Mouse (Mus musculus) lung, postnatal 10 days (tissue): Measurements from ENCODE around the gene Cep295.
"Not testable (repeated sequence)": the region's sequence is repeated elsewhere in the genome, so short reads cannot be mapped to it uniquely, and the experiment has no call there.

ENCODE experiments used
- DNase-seq: peaks from one replicate; pipeline ENCODE4 v3.0.0; 2021

Cep295 gene

DNA sequence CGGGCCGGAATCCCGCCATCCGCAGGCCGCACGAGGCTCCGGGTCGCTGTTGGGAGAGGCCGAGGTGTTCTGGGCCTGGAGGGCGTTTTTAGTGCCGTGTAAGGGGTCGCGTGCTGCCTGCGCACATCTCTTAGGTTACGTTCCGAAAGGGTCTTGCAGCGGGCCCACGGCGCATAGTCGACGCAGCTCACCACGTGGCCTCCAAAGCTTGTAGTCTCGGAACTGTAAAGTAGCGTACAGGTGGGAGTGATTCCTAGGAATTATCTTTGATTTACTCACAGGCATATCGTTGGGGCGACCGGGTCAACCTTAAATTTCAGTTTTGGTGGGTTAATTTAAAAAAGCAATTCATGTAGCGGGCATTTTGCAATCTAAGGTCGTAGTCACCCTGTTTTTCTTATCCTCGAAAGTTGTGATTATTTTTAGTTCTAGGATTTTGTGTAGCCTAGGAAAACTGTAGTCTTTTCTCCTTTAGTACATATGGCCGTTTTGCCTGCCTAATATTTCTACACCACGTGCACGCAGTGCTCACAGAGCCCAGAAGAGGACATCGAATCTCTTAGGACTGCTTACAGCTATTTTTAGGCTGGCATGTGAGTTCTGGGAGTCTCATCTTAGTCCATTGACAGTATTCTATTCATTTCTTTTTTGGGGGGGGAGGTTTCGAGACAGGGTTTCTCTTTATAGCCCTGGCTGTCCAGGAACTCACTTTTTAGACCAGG is 51.0 kb downstream of the Cep295 start, which contains the start of gene 4931406C07Rik:
TSS of gene 4931406C07Rik (minus strand) at position 51 of the 722 bp plus-strand sequence.
- DNase-seq, result peak; percentile 8

DNA sequence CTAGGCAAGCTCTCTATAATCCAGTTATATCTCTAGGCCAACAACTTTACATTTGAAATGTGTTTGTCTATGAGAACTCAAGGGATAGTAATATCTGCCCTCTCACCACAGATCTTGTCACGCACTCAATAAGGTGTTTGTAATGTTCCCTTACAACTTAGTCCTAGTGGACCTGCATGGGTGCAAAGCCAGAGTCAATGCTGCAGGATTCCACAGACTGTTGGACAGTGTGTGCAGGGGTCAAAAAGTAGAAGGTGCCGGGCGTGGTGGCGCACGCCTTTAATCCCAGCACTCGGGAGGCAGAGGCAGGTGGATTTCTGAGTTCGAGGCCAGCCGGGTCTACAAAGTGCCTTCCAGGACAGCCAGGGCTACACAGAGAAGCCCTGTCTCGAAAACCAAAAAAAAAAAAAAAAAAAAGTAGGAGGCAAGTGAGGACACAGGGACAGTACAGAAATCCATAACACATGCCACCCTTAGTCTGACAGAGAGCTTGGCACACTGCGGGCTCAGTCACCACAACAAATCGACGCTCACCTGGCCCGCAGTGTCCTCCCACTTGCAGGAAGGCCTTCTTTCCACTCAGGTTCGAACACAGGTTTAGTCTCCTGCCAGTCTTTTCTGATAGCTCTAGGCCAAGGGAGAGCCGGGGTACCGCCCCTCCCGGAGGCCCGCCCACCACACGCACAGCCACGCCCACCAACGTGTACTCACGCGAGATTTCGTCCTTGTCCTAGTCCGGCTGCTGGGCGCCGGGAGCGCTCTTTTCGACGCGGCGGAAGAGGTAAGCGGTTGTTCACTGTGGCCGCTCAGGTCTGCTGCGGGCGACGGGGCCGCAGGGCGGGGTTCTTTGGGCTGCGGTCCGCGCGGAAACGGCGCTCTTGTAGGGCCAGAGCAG is 51.8 kb downstream of the Cep295 start, which contains the start of gene Taf1d:
TSS of gene Taf1d (plus strand) at position 712 of the 895 bp plus-strand sequence.
- peak; percentile 99 for DNase-seq

DNA sequence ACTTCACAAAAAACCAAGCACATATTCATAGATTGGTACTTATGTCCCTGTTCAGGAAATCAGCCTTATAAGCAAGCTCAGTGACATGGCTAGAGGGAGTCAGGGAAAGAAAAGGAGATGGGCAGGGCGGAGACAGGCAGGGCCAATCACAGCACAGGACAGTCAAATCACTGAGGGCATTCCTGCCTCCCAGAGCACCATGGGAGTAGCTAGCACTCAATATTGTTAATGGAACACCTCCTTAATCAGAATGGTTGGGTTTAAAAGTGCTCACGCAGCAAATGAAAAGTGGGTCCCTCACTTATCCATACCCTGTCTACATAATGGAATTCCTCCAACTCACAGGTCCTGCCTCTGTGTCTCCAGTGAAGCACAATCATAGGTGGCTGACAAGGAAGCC is 54.7 kb downstream of the Cep295 start:
- no peak for DNase-seq

DNA sequence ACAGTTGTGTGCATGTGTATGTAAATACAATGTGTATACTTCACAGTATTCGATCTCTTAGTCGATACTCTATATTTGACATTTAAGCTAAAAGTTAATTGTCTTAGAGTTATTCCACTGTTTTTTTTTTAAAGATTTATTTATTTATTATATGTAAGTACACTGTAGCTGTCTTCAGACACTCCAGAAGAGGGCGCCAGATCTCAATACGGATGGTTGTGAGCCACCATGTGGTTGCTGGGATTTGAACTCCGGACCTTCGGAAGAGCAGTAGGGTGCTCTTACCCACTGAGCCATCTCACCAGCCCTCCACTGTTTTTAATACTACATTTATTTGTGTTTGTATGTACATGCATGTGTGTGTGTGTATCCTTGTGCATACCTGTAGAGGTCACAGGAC is 55.6 kb downstream of the Cep295 start:
- not testable (repeated sequence) for DNase-seq

DNA sequence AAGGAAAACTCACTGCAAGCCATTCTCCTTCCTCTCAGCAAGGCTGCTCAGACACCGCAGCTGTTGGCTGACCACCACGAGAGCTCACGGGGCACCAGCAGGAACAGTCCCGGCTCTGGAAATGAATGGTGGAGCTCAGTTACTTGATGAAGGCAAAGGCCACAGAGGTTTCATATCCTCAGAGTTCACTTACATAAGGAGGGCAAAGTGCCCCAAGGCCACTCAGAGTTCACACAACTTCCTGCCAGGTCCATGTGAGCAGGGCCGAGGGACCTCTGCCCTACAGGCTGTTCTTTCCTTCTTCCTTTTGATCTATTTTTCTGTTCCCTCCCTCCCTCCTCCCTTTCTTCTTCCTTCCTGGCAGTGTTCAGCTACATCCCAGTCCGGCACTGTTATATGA is 56.2 kb downstream of the Cep295 start:
- DNase-seq, result peak; percentile 63

DNA sequence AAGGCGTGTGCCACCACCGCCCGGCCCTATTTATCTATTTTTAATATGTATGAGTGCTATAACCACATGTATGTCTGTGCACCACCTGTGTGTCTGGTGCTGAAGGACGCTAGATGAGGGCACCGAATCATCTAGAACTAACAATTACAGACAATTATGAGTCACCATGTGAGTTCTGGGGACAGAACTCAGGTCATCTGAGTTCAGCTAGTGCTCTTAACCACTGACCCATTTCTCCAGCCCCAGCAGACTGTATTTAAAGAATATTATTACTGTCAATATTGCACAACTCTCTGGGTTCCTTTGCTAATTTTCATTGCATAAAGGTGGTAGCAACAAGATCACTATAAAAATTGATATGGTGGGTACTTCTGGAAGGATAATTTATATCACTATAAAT is 57.5 kb downstream of the Cep295 start:
- DNase-seq, result no peak

DNA sequence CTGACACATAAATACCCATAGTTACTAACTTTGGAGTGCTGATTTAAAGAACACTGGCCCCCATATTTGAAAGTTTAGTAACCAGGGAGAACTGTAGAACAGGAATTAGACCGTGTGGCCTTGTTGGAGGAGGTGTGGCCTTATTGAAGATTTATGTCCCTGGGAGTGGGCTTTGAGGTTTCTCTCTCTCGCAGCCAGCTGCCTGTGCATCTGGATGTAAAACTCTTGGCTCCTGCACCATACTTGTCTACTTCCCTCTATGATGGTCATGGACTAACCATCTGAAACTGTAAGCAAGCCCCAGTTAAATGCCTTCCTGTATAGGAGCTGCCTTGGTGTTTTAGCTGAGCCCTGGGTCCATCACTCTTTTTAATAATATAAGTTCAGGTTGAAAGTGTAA is 59.1 kb downstream of the Cep295 start:
- no peak for DNase-seq

DNA sequence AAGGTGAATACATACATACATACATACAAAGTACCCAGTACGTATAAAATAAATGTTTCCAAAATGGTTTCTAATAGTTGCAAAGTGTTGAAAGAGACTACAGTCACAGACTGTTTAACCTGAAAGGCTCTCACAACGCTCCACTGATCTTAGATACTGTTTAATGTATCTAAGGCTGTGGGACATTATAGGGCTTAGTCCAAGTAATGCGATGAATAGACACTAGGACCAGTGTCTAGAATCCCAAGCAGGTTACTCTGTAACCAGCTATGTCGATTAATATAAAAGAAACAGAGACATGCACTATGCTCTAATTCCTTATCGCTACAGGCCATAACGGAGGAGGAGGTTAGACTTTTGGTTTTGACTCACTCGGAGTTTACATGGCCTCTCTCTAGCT is 60.5 kb downstream of the Cep295 start:
- DNase-seq, result no peak

DNA sequence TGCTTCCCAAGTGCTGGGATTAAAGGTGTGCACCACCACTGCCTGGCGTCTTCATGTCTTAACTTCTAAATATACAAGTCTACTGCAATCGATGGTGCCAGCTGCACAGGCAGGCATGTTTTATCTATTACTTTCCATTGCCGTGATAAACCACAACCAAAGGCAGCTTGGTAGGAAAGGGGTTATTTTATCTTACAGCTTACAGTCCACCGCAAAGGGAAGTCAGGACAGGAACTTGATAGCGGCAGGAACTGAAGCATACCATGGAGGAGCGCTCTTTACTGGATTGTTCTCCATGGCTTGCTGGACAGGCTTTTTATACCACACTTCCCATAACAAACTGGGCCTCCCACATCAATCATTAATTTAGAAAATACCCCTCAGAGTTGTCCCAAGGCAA is 68.3 kb downstream of the Cep295 start:
- no peak for DNase-seq

DNA sequence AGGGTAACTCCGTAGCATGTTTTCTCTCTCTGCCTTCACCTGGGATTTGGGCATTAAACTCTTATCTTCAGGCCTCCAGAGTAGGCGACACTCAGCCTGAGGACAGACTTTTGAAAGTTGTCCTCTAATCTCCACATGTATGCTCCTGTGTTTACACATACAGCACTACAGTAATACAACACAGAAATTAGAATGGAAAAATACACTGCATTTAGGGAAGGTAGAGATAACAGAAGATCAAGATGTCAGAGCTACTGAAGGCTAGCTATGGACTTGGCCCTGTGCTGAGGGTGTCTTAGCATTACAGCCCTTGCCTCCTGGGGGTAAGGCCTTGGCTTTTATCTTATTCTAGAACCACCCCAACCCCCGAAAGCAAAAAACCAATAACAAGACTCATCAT is 69.2 kb downstream of the Cep295 start:
- no peak for DNase-seq

DNA sequence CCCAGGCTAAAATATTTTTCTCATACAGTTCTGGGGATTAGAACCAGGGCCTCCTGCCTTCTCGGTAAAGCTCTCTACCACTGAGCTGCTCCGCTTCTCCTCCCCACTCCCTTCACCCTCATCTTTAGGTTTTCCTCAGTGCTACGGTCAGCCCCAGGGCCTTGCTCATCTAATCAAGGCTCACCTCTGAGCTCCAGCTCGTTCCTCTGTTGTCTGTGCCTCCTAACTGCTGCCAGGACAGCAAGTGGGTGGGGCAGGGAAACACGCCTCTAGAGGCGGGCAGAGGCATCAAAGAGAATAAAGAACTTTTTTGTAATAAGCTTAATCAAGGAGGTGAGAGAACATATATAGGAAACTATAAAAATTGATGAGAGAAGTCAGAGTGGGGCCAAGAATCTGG is 69.7 kb downstream of the Cep295 start:
- DNase-seq, result no peak

DNA sequence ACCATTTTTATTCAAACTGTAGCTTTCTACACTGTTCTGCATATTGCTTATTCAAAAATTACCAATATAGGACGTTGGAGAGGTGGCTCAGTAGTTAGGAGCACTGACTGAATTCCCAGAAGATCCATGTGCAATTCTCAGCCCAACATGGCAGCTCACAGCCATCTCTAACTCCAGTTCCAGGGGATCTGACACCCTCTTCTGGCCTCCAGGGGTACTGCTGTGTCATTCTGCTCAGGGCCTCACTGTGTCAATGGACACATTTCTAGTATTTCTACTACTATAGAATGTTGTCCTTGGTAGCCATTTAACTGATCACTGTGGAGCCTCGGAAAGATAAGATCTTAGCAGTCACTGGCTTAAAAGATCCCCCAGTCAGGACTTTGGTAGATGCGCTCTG is 72.1 kb downstream of the Cep295 start:
- DNase-seq, result no peak

DNA sequence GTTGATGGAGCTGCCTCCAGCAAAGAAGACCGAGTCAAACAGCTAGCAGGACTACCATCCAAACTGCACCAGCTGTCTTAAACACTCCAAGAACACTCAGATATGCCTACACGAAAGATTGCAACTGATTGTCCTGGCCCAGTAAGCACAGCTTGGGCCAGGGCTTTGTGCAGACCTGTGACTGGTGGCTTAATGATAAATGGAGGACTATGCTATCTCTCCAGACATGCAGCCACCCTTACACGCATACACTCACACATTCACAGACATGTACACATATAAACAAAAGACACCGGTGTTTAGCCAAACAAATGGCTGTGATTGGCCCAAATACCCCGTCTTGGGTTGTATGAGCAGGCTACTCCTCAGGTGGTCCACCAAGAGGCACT is 77.1 kb downstream of the Cep295 start:
- no peak for DNase-seq

DNA sequence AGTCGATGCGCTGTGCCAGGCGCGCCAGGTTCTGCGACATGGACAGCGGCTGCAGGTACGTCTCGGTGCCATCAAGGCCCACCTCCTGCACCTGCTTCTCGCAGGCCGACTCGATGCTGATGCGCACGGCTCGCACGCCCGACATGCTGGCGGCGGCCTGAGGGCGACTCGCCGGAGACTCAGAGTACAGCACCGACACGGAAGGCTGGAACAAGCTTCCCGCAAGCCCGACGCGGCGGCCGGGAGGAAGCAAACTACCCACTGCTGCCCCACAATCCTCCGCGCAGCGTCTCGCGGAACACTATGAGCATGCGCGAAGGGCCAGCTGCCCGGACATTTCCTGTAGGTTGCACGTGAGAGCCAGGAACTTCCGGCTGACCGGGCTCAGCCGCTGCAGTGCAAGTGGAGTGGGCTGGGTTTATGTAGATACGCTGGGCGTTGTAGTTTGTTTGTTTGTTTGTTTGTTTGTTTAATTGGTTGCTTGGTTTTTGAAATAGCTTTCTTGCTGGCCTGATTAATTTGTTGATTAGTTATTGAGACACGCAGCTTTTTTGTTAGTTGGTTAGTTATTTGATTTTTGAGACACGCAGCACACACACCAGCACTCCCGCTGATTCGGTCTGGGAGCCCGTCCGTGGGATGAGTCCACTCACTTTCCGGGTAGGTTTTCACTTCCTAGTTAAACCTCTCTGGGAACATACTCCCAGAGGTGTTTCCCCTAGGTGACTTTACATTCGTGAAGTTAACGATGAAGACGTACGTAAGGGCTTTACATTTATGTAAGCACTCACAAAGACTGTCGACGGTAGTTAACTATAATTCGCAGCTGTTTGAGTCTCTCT is 77.7 kb downstream of the Cep295 start, which contains the start of gene Med17:
TSS of gene Med17 (minus strand) at position 283 of the 842 bp plus-strand sequence.
- peak; percentile 96 for DNase-seq

DNA sequence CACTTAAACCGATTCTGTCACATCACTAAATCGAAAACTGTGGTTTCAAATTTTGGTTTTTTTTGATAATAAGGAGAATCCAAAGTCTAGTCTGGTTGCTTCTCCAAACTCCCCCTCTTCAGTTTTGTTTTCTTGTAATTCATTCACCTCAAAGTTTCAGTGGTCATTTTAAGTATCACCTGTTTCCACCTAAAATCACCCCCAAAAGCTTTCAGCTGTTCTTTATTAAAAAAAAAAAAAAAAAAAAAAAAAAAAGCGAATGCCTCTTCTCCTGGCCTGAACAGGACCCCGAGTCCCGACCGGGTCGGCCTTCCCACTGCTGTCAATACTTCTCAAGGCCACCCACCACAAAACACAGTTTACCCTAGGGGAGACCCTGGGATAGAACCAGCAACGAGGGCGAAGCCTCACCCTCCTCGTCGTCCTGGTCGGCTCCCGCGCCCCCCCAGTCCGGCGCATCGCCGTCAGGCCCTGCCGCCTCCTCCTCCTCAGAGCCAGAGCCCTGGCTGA is 78.4 kb downstream of the Cep295 start:
- DNase-seq, result no peak

DNA sequence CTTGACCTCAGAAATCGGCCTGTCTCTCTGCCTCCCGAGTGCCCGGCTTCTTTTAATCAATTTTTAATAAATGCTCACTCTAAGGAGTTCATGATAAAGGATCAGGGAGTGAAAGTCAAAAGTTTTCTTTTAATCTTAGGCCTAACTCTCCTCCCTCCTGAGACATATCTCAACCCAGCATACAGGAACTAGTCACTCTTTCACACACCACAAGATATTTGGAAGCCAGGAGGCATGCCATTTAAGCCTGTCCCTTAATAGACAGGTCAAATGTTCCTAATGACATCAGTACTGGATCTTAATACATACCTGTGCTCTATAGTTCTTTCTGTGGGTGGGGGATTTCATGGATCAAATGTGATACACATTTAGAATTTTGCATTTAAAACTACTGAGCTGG is 79.2 kb downstream of the Cep295 start:
- no peak for DNase-seq

DNA sequence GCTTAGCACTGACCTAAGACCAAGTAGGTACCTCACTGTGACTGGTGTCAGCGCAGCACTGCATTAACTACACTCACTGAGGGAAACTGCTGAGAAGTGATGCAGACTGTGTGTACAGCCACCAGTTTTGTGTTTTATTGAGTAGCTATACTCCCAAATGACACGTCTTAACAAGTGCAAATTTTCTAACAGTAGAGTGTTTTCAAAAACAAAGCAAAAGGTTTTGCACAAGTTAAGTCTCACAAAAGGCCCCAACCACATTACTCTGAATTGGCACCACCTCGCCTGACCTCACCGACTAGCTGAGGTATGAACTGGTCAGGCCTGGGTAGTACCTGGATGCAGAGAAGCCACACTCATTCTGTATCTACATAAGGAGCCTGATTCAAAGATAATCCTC is 80.7 kb downstream of the Cep295 start:
- no peak for DNase-seq

DNA sequence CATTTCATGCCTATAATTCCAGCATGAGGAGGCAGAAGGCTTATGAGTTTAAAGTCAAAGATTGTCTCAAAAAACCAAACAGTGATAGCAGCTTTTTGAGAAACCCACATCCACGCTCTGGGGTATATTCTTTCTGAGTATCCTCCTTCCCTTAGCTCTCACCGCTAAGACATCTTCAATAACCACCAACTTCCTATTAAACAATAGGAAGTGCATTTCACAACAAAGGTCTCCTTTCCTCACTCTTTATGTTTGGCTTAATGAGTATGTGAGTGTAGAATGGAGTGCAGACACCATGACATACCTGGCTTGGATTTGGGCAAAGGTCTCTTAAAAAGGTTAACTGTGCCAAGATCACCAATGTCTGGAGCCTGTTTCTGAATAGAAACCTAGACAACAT is 83.6 kb downstream of the Cep295 start:
- no peak for DNase-seq
